Mouse (Mus musculus): ENCODE data around the gene Rin3.

The Rin3 gene

GRCm38 (mm10) chr12:102282763-102283482 is at the start of gene Rin3:
Rin3 (plus strand) TSS chr12:102283048.
- WGBS = 2% methylated on average over 75 of the region's 75 CpGs

- WGBS = 71% methylated on average over 3 of the region's 3 CpGs
These were observed 47.3 kb upstream of the Rin3 start for GRCm38 (mm10) chr12:102235551-102235950.

GRCm38 (mm10) chr12:102236317-102236716 is 46.5 kb upstream of the Rin3 start:
- WGBS = 90% methylated on average over 6 of the region's 6 CpGs

GRCm38 (mm10) chr12:102242076-102242722 is 40.6 kb upstream of the Rin3 start:
- 57% methylated on average over 6 of the region's 6 CpGs for WGBS

- WGBS = 72% methylated on average over 1 of the region's 1 CpGs
These were observed 38.9 kb upstream of the Rin3 start for GRCm38 (mm10) chr12:102243915-102244314.

- 95% methylated on average over 5 of the region's 5 CpGs for WGBS
These were observed 36.6 kb upstream of the Rin3 start for GRCm38 (mm10) chr12:102246226-102246625.

GRCm38 (mm10) chr12:102248104-102248503 is 34.7 kb upstream of the Rin3 start:
- WGBS = 66% methylated on average over 6 of the region's 6 CpGs

GRCm38 (mm10) chr12:102250316-102250715 is 32.5 kb upstream of the Rin3 start:
- 67% methylated on average over 4 of the region's 4 CpGs for WGBS

GRCm38 (mm10) chr12:102251070-102251469 is 31.8 kb upstream of the Rin3 start:
- 54% methylated on average over 3 of the region's 3 CpGs for WGBS

GRCm38 (mm10) chr12:102251985-102252384 is 30.9 kb upstream of the Rin3 start:
- WGBS = 44% methylated on average over 3 of the region's 3 CpGs

GRCm38 (mm10) chr12:102252525-102252924 is 30.3 kb upstream of the Rin3 start:
- 56% methylated on average over 1 of the region's 1 CpGs for WGBS

GRCm38 (mm10) chr12:102258522-102259112 is 24.2 kb upstream of the Rin3 start:
- 77% methylated on average over 3 of the region's 3 CpGs for WGBS

- 80% methylated on average over 8 of the region's 8 CpGs for WGBS
These were observed 20.9 kb upstream of the Rin3 start for GRCm38 (mm10) chr12:102261933-102262396.

- 96% methylated on average over 2 of the region's 2 CpGs for WGBS
These were observed 20.0 kb upstream of the Rin3 start for GRCm38 (mm10) chr12:102262809-102263208.

- 87% methylated on average over 8 of the region's 8 CpGs for WGBS
These were observed 16.4 kb upstream of the Rin3 start for GRCm38 (mm10) chr12:102266433-102266832.

- 79% methylated on average over 2 of the region's 2 CpGs for WGBS
These were observed 13.7 kb upstream of the Rin3 start for GRCm38 (mm10) chr12:102269144-102269543.

GRCm38 (mm10) chr12:102270776-102271405 is 12.0 kb upstream of the Rin3 start:
- WGBS = 69% methylated on average over 6 of the region's 6 CpGs

GRCm38 (mm10) chr12:102271447-102271846 is 11.4 kb upstream of the Rin3 start:
- 61% methylated on average over 4 of the region's 4 CpGs for WGBS

- 55% methylated on average over 7 of the region's 7 CpGs for WGBS
These were observed 6.9 kb upstream of the Rin3 start for GRCm38 (mm10) chr12:102275833-102276443.

- 91% methylated on average over 4 of the region's 4 CpGs for WGBS
These were observed 2.6 kb upstream of the Rin3 start for GRCm38 (mm10) chr12:102280290-102280689.

- WGBS = 70% methylated on average over 7 of the region's 7 CpGs
These were observed 1.9 kb upstream of the Rin3 start for GRCm38 (mm10) chr12:102280867-102281503.
